Mouse (Mus musculus) spleen, adult 2 months (tissue): Measurements from ENCODE around the gene Ybx2.

ENCODE experiments used
- CTCF ChIP-seq: fragments of 200-500 bp; IDR thresholded peaks from 2 replicates; pipeline ENCODE4 v1.5.1; 2011; ENCODE audit warnings: mild to moderate bottlenecking, inconsistent platforms; ENCODE audit not compliant: insufficient read depth, insufficient read length, insufficient replicate concordance; ENCODE audit errors: extremely low read depth
- POLR2A ChIP-seq: fragments of 200-500 bp; IDR thresholded peaks from 2 replicates; pipeline ENCODE4 v1.6.1; 2011; ENCODE audit warnings: low read depth, low read length, inconsistent platforms

DNA sequence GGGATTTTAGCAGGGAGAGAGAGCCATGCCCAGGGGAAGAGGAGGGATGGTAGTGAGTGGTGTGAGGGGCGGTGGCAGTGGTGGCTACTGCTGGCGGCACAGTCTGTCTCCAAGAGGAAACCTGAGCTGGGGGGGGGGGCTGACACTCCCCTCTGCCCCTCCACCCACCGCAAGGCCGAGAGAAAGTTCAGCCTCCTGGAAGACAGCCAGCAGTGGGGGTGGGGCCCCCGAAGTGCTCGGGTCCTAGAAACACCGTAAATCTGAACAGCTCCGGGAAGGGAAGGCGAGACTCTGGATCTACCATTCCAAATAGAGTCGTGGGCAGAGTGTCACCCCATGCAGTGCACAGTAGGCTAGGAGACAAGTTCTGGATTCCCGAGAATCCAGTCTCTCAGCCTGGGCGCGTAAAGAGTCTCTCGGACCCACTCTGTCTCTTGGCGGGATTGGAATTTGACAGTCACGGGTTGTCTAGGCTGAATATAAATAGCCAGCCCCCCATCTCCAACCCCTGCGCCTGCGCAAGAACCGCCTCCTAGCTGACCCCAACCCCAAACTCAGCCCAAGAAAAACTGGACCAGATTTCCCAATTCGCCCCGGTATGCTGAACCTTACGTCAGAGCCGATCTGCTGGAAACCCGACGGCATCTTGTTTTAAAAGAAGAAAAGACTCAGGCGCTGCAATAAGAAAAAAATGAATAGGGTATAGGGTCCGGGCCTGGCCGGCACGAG is 11.9 kb downstream of the Ybx2 start:
- TF ChIP-seq CTCF = no peak
- no peak for TF ChIP-seq POLR2A
